Mouse (Mus musculus) telencephalon, adult 2 months (tissue): Measurements from ENCODE around the gene Cav3.

ENCODE experiments used
- DNase-seq: peaks from one replicate; pipeline ENCODE4 v3.0.0-alpha.2; 2011; ENCODE audit warnings: low read depth, low spot score

Gene Cav3

DNA sequence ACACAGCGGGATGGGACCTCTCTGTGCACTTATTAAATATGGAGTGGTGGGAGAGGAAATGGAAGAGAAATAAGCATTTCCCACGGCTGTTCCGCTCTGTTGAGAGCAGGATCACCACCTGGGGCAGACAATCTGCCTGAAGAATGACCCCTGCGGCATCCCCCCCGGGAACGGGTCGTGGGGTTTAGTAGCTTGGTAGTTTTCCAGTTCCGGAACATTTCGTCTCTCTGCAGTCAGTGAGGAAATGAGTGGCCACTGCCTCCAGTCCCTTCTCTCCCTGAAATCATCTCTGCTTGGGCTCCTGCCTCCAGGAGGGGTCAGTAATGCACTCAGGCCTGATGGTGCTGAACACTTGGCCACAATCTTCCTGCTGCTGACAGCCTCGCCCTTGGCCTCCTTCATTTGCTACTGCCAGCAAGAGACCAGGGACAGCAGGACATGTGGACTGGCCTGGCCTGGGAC is 35.3 kb downstream of the Cav3 start:
- no peak for DNase-seq

DNA sequence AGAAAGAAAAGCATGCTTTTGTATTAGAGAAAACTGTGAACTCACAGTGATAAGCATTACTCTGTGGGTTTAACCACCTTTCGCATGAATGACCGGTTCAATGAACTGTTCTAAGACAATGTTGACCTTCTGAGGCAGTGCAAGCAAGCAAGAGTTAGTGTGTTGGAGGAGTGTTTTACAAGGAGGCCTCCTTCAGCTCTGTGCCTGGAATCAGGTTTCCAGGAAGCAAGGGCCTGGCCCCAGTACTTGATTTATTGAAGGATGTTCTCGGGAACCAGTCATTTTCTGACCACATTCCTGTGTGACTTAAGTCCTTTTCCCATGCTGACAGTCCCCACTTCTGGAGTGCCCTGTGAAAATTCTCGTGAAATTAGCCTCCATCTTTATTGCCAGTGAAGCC is 35.9 kb downstream of the Cav3 start:
- DNase-seq: no peak

DNA sequence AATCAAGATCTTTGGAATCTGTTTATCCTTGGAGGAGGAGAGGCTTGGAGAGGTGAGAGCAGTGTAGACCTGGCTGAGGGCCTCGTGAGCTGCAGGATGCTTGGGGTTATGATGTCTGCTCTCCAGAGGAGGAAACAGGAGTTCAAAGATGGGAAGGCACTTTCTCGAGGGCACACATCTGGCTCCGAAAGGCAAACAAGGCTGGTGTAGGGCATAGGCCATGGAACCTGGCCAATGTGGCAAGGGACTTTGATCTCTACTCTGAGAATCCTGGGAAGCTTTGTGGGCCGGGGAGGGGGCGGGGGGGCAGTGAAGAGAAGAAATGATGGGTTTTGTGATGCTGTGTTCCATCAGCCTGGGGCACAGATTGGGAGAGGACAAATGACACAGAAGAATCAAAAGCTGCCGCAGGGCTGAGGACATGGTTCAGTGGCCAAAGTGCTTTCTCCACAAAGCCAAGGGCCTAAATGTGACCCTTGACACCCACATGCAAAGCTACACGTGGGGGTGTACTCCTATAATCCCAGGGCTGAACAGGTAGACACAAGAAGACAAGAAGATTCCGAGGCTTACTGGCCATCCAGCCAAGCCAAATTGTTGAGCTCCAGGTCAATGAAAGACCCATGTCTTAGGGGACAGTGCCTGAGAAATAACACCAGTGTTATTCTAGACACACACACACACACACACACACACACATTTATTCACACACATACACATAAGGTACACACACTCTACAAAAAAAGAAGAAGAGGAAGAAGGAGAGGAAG is 37.2 kb downstream of the Cav3 start:
- DNase-seq: no peak

DNA sequence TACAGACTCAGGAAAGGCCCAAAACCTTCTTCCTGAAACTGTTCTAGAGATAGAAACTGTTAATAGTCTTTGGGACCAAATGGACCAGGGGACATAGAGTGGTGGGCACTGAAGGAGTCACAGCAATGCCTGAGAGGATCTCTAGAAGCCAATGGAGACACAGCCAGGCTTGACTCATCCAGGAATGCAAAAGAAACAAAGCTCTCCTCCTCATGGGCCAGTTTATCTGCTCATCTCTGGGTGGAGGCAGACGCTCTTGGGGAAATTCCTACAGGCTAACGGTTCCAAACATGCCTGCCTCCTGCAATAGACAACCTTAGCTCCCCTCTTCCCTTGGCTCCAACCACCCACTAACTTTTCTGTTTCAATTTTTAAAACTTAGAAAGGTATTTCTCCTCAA is 38.2 kb downstream of the Cav3 start:
- no peak for DNase-seq

DNA sequence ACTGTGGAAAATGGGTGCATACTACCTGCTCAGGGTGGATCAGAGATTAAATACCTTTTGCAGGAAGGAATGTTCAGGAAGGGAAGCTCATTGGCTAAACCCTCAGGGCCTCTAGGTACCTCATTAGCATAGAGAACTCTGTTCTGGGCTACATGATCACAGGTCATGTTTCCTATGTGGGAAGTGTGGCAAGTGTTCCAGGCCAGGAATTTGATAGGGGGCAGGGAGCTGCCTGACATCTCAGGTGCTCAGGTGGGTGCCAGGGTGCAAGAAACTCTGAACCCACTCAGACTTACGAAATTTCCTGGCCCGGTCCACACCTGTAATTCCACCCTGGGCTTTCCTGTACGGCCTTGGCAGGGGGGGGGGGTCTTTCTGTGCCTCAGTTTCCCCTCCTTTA is 39.4 kb downstream of the Cav3 start:
- DNase-seq: no peak

DNA sequence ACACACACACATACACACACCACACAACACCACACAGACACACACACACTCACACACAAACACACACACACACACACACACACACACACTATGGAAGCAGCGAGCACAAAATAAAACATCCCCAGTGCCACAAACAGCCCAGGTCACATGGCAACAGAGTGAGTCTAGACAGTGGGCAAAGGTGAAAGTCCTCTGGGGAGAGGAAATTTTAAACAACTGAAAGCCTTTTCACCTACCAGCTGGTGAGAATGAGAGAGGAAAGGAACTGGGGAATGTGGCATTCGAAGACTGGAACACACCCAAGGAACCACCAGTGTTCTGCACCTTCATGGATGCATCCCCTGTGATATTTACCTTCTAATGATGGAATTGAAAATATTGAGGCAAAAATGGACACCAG is 40.2 kb downstream of the Cav3 start:
- no peak for DNase-seq

DNA sequence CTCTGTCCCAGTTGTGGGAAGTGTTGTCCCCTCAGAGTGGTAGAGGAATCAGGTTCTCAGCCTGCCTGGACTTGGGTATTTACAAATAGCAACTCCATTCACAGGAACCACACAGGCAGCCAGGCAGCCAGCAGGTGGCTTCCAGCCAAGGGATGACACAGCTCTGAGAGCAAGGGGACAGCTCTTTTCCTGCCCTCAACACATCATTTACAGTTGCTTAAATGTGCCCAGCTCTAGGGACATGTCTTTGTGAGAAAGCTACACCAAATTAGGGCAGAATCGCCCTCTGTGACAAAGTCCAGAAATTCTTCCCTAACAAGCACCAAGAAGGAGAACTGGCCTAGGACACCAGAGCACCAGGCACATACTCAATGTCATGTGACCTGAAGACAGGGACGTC is 41.9 kb downstream of the Cav3 start:
- DNase-seq: no peak

DNA sequence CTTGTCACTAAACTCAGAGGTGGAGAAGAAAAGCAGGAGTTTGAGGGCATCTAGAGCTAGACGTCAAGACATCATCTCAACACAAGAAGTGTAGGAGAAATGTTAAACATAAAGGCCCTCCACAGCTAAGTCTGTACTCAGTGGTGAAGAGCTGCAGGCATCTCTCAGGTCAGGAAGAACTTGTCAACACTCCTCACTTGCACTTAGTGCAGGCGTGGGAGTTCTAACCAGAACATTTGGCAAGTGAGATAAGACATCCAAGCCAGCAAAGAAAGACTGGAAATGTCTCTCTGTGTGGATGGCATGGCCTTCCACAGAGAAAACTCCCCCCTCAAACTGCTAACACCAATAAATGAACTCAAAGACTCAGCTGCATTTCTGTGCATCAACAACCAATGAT is 48.3 kb downstream of the Cav3 start:
- no peak for DNase-seq

DNA sequence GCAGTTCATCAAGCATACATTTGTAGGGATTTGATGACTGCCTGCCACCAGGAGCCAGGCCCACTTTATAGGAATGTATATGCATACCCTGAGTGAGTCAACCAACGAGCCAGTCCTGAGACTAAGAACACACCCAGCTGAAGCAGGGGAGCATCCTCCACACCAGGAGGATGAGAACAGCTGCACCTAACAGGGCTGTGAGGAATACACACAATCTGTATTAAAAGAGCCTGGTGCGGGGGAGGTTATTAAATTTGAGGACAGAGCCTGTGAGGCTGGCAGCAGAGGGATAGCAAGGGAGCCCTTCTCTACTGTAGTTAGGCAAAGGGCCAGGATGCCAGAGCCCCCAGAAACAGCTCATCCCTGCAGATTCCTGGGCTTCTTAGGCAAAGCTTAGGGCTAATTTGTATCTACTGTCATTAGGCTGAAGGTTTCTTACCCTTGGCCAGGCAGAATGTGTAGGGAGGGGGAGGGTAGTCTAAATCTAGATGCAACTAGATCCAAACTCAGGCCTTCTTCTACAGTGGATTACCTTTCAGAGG is 50.4 kb downstream of the Cav3 start:
- DNase-seq: no peak

DNA sequence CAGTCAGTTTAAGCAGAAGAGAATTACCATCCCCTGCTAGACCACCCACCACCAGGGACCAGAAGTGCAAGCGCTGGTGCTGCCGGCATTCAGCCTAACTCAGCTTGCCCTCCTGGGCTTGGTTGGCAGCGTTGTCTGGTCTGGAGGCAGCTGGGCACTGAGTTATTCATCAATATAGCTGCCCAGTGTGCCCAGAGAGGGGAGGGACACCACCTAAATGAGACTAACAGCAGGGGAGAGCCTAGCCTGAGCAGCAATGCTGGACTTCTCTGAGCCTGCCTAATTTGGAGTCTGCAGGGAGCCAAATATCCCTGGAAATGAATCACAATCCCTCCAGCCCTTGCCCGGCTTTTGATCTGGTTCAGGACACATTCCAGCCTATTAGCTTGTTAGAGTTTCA is 51.0 kb downstream of the Cav3 start:
- no peak for DNase-seq

DNA sequence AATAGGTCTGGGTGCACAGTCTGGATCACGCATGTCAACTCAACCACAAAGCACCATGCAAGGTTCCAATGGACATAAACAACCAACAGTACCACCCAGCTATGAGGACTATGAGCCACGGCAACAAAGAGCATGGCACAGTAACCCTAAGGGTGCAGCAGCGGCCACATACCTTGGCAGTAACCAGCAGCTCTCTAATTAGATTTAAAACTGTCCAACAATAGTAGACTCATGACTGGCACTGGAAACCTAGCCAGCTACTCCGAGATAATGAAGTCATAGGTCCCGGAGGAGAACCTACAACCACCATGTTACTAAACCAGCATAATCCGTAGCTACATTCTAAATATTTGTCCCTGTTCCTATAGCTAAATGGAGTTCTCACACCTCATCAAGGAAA is 55.3 kb downstream of the Cav3 start:
- no peak for DNase-seq

DNA sequence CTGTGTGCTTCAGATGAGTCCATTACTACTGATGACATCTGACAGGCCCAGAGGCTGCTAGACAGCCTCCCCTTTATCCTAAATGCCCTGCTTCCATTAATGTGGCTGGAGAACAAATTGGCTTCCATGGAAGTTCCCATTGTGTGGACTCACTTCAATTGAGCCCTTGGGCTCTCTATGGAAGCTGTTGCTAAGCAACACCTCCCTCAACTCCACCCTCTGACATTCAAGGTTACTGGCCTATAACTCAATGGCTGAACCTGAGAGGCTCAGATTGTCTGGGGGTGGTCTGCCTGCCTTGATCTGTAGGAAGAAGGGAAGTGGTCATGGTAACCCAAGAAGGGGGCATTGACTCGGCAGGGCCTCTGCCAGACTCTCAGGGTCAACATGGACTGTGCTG is 57.2 kb downstream of the Cav3 start:
- DNase-seq: no peak

DNA sequence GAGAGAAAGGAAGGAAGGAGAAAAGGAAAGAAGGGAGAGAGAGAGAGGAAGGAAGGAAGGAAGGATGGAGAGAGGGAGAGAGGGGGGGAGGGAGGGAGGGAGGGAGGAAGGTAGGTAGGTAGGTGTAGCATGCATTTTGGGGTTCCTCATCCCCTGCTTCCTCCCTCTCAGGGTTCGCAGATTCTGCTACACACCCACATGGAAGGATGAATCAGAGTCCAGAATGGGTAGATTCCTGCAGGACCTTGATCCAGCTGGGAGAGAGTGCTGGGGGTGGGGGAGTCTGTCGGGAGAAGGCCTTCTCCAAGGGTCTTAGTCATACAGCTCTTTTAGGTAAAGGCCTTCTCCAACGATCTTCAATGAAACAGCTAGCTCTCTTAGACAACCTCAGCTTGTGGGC is 58.3 kb downstream of the Cav3 start:
- DNase-seq: no peak

DNA sequence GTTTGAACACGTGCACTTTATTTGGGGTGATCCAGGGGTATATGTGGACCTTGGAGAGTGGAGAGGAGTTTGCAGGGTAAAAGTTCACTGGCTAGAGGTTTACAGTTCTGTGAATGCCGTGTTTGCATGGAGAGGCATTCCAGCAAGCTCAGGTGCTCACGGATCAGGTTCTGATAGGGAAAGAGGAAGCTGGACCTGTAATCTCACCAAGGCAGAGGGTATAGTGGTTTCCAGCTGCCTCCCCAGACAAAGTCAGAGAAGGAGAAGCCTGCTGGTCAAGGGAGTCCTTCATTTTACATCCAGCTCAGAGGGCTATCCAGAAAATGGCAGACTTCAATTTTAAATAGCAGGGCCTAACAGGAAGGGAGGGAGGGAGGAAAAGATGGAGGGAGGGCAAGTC is 58.7 kb downstream of the Cav3 start:
- no peak for DNase-seq
